13 mouse cellular contexts compared by ENCODE assay signal in the genomic region with DNA sequence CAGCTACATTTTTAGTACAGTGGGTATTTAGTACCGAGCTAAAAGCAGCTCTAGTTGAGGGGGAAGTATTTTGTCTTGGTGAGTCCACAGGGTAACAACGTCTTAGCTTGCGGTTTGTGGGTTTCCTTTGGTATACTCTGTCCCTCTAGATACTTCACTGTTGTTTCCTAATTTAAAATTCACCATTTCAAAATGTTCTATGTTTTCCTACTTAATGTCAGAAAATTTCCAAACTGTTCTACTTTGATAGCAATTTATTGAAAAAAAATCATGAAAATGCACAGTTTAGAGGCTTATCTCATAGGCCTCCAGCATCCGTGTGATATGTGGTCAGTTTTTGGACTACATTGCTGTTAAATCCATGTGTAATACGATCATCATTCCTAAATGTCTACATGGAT.
DNase-seq lines count a peak whose midpoint lies in the region; ATAC-seq lines count a peak whose summit lies in the region.
"Had no signal": no experiment of that assay in that cellular context is flagged by ENCODE, and none has a peak within 500 bp of the region (broad histone marks: within the 10 kb centered on the region; RNA-seq: fewer than 3 reads in every experiment).

No protein-coding gene starts in this region.

- no peaks in the 10 kb centered on the region for H3K9me3 ChIP-seq in forebrain, embryonic 13.5 days (replicated peaks)
- H3K9me3 ChIP-seq: lung, embryonic 15.5 days had no signal

- H3K36me3 ChIP-seq in forebrain, embryonic 13.5 days (ENCODE audit: poor library complexity, severe bottlenecking): no peaks in the 10 kb centered on the region
- H3K36me3 ChIP-seq: lung, embryonic 15.5 days had no signal

- no peaks in the 10 kb centered on the region for H3K4me1 ChIP-seq in forebrain, embryonic 13.5 days
- H3K4me1 ChIP-seq: lung, embryonic 15.5 days had no signal

- no peak overlapping the region for H3K4me3 ChIP-seq in forebrain, embryonic 13.5 days
- H3K4me3 ChIP-seq: heart, adult 2 months; lung, embryonic 15.5 days had no signal

- H3K9ac ChIP-seq in forebrain, embryonic 13.5 days: no peak overlapping the region
- H3K9ac ChIP-seq: lung, embryonic 15.5 days had no signal

- no peaks in the 10 kb centered on the region for H3K27me3 ChIP-seq in forebrain, embryonic 13.5 days
- H3K27me3 ChIP-seq: lung, embryonic 15.5 days had no signal

- no peak overlapping the region for H3K4me2 ChIP-seq in forebrain, embryonic 13.5 days
- H3K4me2 ChIP-seq: lung, embryonic 15.5 days had no signal

- H3K27ac ChIP-seq in forebrain, embryonic 13.5 days: no peak overlapping the region
- H3K27ac ChIP-seq: heart, adult 2 months; lung, embryonic 15.5 days had no signal

- peak; percentile 59; the same call in 1 of the 2 replicates for ATAC-seq in monocyte, adult 5-6 weeks (replicated peaks; ENCODE audit: insufficient number of reproducible peaks, low FRiP score, low TSS enrichment, poor library complexity, severe bottlenecking)
- no peak for ATAC-seq in erythroblast, adult 5-6 weeks (replicated peaks; ENCODE audit: low FRiP score, poor library complexity, severe bottlenecking)
- ATAC-seq in forebrain, embryonic 13.5 days: no peak

- DNase-seq in layer of hippocampus, adult 9-11 months: peak; percentile 42
- no peak for DNase-seq in layer of hippocampus, adult 8-10 months (ENCODE audit: low spot score in 2 of 2)
- peak; percentile 94 for DNase-seq in MEL-GATA-1-ER (ENCODE audit: extremely low read depth, low read depth)
- DNase-seq in induced T-regulatory cell, adult 2 months (ENCODE audit: low read depth): peak; percentile 31
- no peak for DNase-seq in urinary bladder, adult 2 months (ENCODE audit: low spot score)
- DNase-seq: cerebellum, adult 2 months; heart, adult 2 months; kidney, adult 8-10 months; thymus, postnatal 4 days had no signal

- WGBS in forebrain, embryonic 13.5 days: 90% methylated on average over 5 of the region's 5 CpGs

Comparison
In these comparisons a context has a peak if more than half of its experiments do, and no peak if none do; other contexts are left out.
1. DNase-seq: peak in layer of hippocampus, adult 9-11 months (single experiment), MEL-GATA-1-ER (single experiment) and induced T-regulatory cell, adult 2 months (single experiment); none in layer of hippocampus, adult 8-10 months (0 of 2) and urinary bladder, adult 2 months (single experiment).